Mouse (Mus musculus) kidney, embryonic 16.5 days (tissue): ENCODE results near the gene Kat2a. TPM values are rescaled to one million over a fixed set of nuclear protein-coding genes. Genes with fewer than 3 reads are reported as not detected.

Experiments used
- ATAC-seq: fragments of 200-750 bp; cut with Nextera tagmentation; 2 replicates; pipeline ENCODE4 v1.8.0; 2017; ENCODE audit warnings: moderate TSS enrichment; ENCODE audit not compliant: low FRiP score, low TSS enrichment
- H3K27ac ChIP-seq: fragments of 300-500 bp; sonication (generic); 2 replicates; pipeline ENCODE4 v1.5.1; 2014; ENCODE audit warnings: low read length
- H3K27me3 ChIP-seq: fragments of 300-500 bp; sonication (generic); 2 replicates; pipeline ENCODE4 v1.6.1; 2014; ENCODE audit warnings: low read length, control low read depth, mixed read lengths; ENCODE audit not compliant: insufficient read depth
- H3K36me3 ChIP-seq: fragments of 300-500 bp; sonication (generic); 2 replicates; pipeline ENCODE4 v1.6.1; 2014; ENCODE audit warnings: low read length, control low read depth, mixed read lengths; ENCODE audit not compliant: insufficient read depth
- H3K4me1 ChIP-seq: fragments of 300-500 bp; sonication (generic); 2 replicates; pipeline ENCODE4 v1.6.1; 2014; ENCODE audit warnings: low read length, control low read depth, mixed read lengths; ENCODE audit not compliant: insufficient read depth
- H3K4me2 ChIP-seq: fragments of 300-500 bp; sonication (generic); replicated peaks from 2 replicates; pipeline ENCODE4 v1.6.1; 2014; ENCODE audit warnings: low read depth, low read length
- H3K4me3 ChIP-seq: fragments of 300-500 bp; sonication (generic); 2 replicates; pipeline ENCODE4 v1.5.1; 2014; ENCODE audit warnings: mild to moderate bottlenecking, low read length
- H3K9ac ChIP-seq: fragments of 300-500 bp; sonication (generic); replicated peaks from 2 replicates; pipeline ENCODE4 v1.6.1; 2014; ENCODE audit warnings: low read length
- H3K9me3 ChIP-seq: fragments of 300-500 bp; sonication (generic); 2 replicates; pipeline ENCODE4 v1.6.1; 2016; ENCODE audit warnings: low read length, control low read depth
- WGBS: fragments of 180-500 bp; shearing (Covaris S2); extraction: QIAGEN DNeasy Blood & Tissue Kit; methylation state at CpG from one replicate; pipeline ENCODE4 v1.1.7; 2014; 5-methylcytosine and 5-hydroxymethylcytosine counted together
- polyA plus RNA-seq: library from polyadenylated mRNA; unstranded; fragments of >200 nt; fragmentation: Nextera tagmentation; extraction: Ambion mirVana; gene quantifications from 2 replicates; pipeline ENCODE4 v1.2.1, GENCODE M21; 2015

Gene Kat2a
- polyA plus RNA-seq, 1 experiment from 2014 or later, result 62.4 TPM

- ATAC-seq, result no peak
- no peaks in the 10 kb centered on the region for H3K27me3 ChIP-seq
- H3K4me2 ChIP-seq, result peak overlapping the region; percentile 70
- 0 out of 2 replicates have a peak overlapping the region, but pooled peaks have one; percentile 25 for H3K27ac ChIP-seq
- peaks cover 18% of the 10 kb centered on the region for H3K4me1 ChIP-seq
- H3K4me3 ChIP-seq, result peak overlapping the region; percentile 99
- H3K36me3 ChIP-seq, result no peaks in the 10 kb centered on the region
- no peaks in the 10 kb centered on the region for H3K9me3 ChIP-seq
- 75% methylated on average over 4 of the region's 4 CpGs for WGBS
- H3K9ac ChIP-seq, result peak overlapping the region; percentile 96
These were observed 24.4 kb upstream of the Kat2a start for GRCm38 (mm10) chr11:100736746-100737080.

GRCm38 (mm10) chr11:100735954-100736745 lies 23.9 kb upstream of the Kat2a start:
- Histone ChIP-seq H3K27me3 (no peaks in the 10 kb centered on the region), H3K4me2 (peak overlapping the region; percentile 5; the same call in 1 of the 2 replicates), H3K27ac (no peak overlapping the region), H3K36me3 (no peaks in the 10 kb centered on the region), H3K9ac (no peak overlapping the region; the same call in 1 of the 2 replicates), H3K4me1 (peaks cover 18% of the 10 kb centered on the region), H3K4me3 (peak overlapping the region; percentile 99; the same call in 1 of the 2 replicates), H3K9me3 (no peaks in the 10 kb centered on the region)
- 74% methylated on average over 14 of the region's 14 CpGs for WGBS
- no peak for ATAC-seq

DNA sequence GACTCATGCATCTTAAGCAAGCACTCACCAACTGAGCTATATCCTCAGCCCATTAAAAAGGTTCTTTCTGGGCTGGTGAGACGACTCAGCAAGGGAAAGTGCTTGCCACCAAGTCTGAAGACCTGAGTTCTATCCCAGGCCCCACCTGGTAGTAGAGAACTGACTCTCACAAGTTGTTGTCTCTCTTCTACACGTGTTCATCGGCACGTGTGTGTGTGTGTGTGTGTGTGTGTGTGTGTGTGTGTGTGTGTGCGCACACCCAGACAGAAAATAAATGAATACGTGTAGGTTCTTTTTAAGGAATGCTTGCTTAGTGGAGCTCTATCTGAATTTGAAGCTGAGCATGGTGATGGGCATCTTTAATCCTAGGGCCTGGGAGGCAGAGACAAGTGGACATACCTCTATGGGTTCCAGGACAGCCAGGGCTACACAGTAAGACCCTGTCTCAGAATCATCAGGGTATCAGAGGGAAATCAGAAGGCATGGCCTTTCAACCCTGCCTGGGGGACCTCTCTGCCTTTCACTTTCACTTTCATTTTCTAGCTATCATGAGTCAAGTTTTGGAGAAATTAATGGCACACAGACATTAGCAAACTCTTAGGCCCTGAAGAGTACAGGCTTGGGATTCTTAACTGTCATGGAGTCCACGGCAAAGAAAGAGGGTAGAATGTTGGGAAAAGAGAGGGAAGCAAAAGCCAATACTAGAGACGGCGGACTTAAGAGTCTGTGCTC lies 23.0 kb upstream of the Kat2a start:
- no peaks in the 10 kb centered on the region for H3K36me3 ChIP-seq
- no peak overlapping the region for H3K4me3 ChIP-seq
- no peak overlapping the region for H3K27ac ChIP-seq
- no peak for ATAC-seq
- H3K9me3 ChIP-seq, result no peaks in the 10 kb centered on the region
- H3K4me1 ChIP-seq, result peaks cover 18% of the 10 kb centered on the region
- H3K27me3 ChIP-seq, result no peaks in the 10 kb centered on the region
- WGBS, result 93% methylated on average over 9 of the region's 9 CpGs
- no peak overlapping the region for H3K4me2 ChIP-seq
- H3K9ac ChIP-seq, result no peak overlapping the region

- 81% methylated on average over 6 of the region's 6 CpGs for WGBS
- H3K4me1 ChIP-seq, result 0 out of 2 replicates have a peak, but pooled peaks cover 2% of the 10 kb centered on the region
- 0 out of 2 replicates have a peak, but pooled peaks cover 4% of the 10 kb centered on the region for H3K36me3 ChIP-seq
- no peak overlapping the region for H3K4me3 ChIP-seq
- H3K4me2 ChIP-seq, result no peak overlapping the region
- no peaks in the 10 kb centered on the region for H3K27me3 ChIP-seq
- H3K27ac ChIP-seq, result no peak overlapping the region
- no peaks in the 10 kb centered on the region for H3K9me3 ChIP-seq
- ATAC-seq, result peak; percentile 35; the same call in 1 of the 2 replicates
- no peak overlapping the region for H3K9ac ChIP-seq
These were observed 18.4 kb upstream of the Kat2a start for GRCm38 (mm10) chr11:100730477-100731205.

DNA sequence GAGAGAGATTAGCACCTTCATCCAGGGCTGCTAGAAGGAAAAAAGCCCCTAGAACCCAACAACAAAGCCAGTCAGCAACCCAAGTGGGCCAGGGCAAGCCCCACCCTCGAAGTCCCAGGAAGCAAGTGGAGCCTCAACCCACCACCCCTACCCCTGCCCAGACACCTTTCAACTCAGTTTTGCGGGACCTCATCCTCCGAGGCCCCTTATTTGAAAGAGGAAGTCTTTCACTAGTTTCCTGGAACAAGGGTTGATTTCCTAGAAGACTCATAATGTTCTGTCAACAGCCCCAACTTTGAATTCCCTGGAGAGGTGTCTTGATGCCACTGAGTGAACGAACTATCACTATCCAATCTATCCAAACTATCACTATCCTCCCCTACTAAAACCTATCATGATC lies 17.7 kb upstream of the Kat2a start:
- Histone ChIP-seq H3K27ac (no peak overlapping the region), H3K4me1 (peaks cover 6% of the 10 kb centered on the region; the same call in 1 of the 2 replicates), H3K27me3 (no peaks in the 10 kb centered on the region), H3K4me2 (no peak overlapping the region), H3K4me3 (no peak overlapping the region), H3K36me3 (0 out of 2 replicates have a peak, but pooled peaks cover 4% of the 10 kb centered on the region), H3K9me3 (no peaks in the 10 kb centered on the region), H3K9ac (no peak overlapping the region)
- no peak for ATAC-seq
- WGBS, result 77% methylated on average over 4 of the region's 4 CpGs

DNA sequence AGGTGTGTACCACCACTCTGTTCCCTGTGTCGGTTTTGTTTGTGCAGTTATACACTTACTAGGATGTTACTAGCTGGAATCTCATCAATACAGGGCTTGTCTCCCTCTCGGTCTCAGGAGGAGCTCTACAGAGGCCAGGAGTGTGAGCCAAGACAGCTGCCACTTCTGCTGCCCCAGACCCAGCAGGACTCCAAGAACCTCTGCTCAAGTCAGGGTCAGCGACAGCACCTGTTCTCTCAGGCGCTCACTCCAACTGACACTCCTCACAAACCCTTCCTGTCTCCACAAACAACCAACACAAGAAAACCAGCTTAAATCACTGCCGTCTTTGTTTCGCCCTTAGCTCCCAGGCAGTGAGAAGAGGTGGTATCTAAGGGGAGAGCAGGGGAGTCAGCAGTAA lies 16.3 kb upstream of the Kat2a start:
- 83% methylated on average over 6 of the region's 6 CpGs for WGBS
- H3K9ac ChIP-seq, result no peak overlapping the region

DNA sequence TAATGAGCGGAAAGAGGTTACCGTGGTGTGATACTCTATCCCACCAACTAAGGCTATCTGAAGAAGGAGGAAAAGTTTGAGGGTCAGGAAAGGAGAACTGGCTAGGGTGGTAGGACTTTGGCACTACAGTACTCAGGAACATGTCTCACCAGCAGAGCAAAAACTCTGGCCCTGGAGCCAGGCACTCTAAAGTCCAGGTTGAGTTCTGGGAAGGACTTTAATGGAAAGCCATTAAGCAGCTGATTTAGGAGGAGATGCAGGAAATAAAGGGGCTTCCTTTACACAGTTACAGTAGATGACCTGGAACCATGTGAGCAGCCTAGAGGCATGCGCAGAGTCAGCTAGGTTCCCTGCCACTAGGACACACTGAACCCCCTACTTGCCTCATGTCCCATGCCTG lies 14.9 kb upstream of the Kat2a start:
- 93% methylated on average over 3 of the region's 3 CpGs for WGBS
- H3K27ac ChIP-seq, result no peak overlapping the region
- no peak for ATAC-seq
- no peaks in the 10 kb centered on the region for H3K27me3 ChIP-seq
- 0 out of 2 replicates have a peak, but pooled peaks cover 4% of the 10 kb centered on the region for H3K36me3 ChIP-seq
- H3K4me1 ChIP-seq, result peaks cover 21% of the 10 kb centered on the region
- H3K4me3 ChIP-seq, result no peak overlapping the region
- no peak overlapping the region for H3K4me2 ChIP-seq
- H3K9ac ChIP-seq, result no peak overlapping the region
- H3K9me3 ChIP-seq, result no peaks in the 10 kb centered on the region

More for the DNA sequence above, 16.3 kb upstream of the Kat2a start:
- Histone ChIP-seq H3K4me1 (peaks cover 11% of the 10 kb centered on the region; the same call in 1 of the 2 replicates), H3K4me3 (no peak overlapping the region), H3K27ac (no peak overlapping the region), H3K4me2 (no peak overlapping the region), H3K9me3 (no peaks in the 10 kb centered on the region), H3K36me3 (0 out of 2 replicates have a peak, but pooled peaks cover 4% of the 10 kb centered on the region), H3K27me3 (no peaks in the 10 kb centered on the region)
- ATAC-seq, result no peak

GRCm38 (mm10) chr11:100724919-100725512 lies 12.8 kb upstream of the Kat2a start:
- Histone ChIP-seq H3K4me1 (peaks cover 32% of the 10 kb centered on the region), H3K9me3 (no peaks in the 10 kb centered on the region), H3K27me3 (no peaks in the 10 kb centered on the region), H3K9ac (no peak overlapping the region; the same call in 1 of the 2 replicates), H3K36me3 (0 out of 2 replicates have a peak, but pooled peaks cover 4% of the 10 kb centered on the region), H3K4me3 (no peak overlapping the region), H3K27ac (peak overlapping the region; percentile 68), H3K4me2 (no peak overlapping the region)
- no peak for ATAC-seq
- 36% methylated on average over 5 of the region's 5 CpGs for WGBS

- ATAC-seq, result no peak
- Histone ChIP-seq H3K9ac (no peak overlapping the region), H3K4me1 (peaks cover 35% of the 10 kb centered on the region), H3K4me2 (no peak overlapping the region), H3K36me3 (peaks cover 18% of the 10 kb centered on the region), H3K27me3 (no peaks in the 10 kb centered on the region), H3K9me3 (no peaks in the 10 kb centered on the region), H3K27ac (peak overlapping the region; percentile 69), H3K4me3 (no peak overlapping the region)
- WGBS, result 30% methylated on average over 2 of the region's 2 CpGs
These were observed 10.3 kb upstream of the Kat2a start for GRCm38 (mm10) chr11:100722493-100723028.
